ENCODE assay signal across 32 mouse cellular contexts in the genomic region with DNA sequence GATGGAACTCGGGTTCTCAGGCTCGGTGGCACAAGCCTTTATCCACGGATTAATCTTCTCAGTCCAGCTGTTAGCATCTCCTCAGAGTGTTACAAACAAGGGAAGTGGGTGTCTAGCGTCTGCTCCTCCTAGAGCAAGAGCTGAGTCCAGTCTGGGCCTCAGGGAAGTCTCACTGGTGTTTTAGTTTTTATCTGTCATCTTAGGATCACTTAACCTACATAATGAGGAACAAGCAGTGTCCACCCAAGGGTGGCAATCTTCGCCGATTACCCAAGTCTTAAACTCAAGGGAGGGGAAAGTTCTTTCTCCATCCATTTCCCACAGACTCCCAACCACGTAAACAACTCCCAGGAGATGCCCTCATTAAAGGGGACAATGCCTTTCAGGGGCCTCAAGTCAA. TPM values are rescaled to one million over a fixed set of nuclear protein-coding genes. Genes with fewer than 3 reads are reported as not detected.
A peak's percentile ranks its signal among the peaks of the same experiment; 100 is the strongest.
DNase-seq lines count a peak whose midpoint lies in the region; ATAC-seq lines count a peak whose summit lies in the region.
"Had no signal": no experiment of that assay in that cellular context is flagged by ENCODE, and none has a peak within 500 bp of the region (broad histone marks: within the 10 kb centered on the region; RNA-seq: fewer than 3 reads in every experiment).

No protein-coding gene starts in this region.

- no peaks in the 10 kb centered on the region for H3K9me3 ChIP-seq in midbrain, embryonic 11.5 days (ENCODE audit: control insufficient read depth, low read length)
- no peaks in the 10 kb centered on the region for H3K9me3 ChIP-seq in midbrain, embryonic 13.5 days
- H3K9me3 ChIP-seq: embryonic facial prominence, embryonic 12.5 days; embryonic facial prominence, embryonic 15.5 days; heart, embryonic 12.5 days; heart, embryonic 15.5 days had no signal

- no peak overlapping the region for H3K4me3 ChIP-seq in midbrain, embryonic 11.5 days (ENCODE audit: low read depth, low read length)
- no peak overlapping the region for H3K4me3 ChIP-seq in midbrain, embryonic 13.5 days (replicated peaks)
- H3K4me3 ChIP-seq: embryonic facial prominence, embryonic 12.5 days; embryonic facial prominence, embryonic 15.5 days; gastrocnemius, adult 2 months; heart, embryonic 12.5 days; heart, embryonic 15.5 days had no signal

- no peaks in the 10 kb centered on the region for H3K27me3 ChIP-seq in midbrain, embryonic 11.5 days (ENCODE audit: control insufficient read depth, insufficient read depth, low read length)
- no peaks in the 10 kb centered on the region for H3K27me3 ChIP-seq in midbrain, embryonic 13.5 days
- H3K27me3 ChIP-seq: embryonic facial prominence, embryonic 12.5 days; embryonic facial prominence, embryonic 15.5 days; heart, embryonic 12.5 days; heart, embryonic 15.5 days had no signal

- no peak overlapping the region for H3K4me2 ChIP-seq in midbrain, embryonic 11.5 days
- no peak overlapping the region for H3K4me2 ChIP-seq in midbrain, embryonic 13.5 days (replicated peaks)
- H3K4me2 ChIP-seq: embryonic facial prominence, embryonic 12.5 days; embryonic facial prominence, embryonic 15.5 days; heart, embryonic 12.5 days; heart, embryonic 15.5 days; hindbrain, embryonic 14.5 days had no signal

- no peaks in the 10 kb centered on the region for H3K4me1 ChIP-seq in midbrain, embryonic 11.5 days (ENCODE audit: control insufficient read depth, insufficient read depth, low read length)
- H3K4me1 ChIP-seq in midbrain, embryonic 13.5 days (replicated peaks): no peaks in the 10 kb centered on the region
- H3K4me1 ChIP-seq: embryonic facial prominence, embryonic 12.5 days; embryonic facial prominence, embryonic 15.5 days; heart, embryonic 12.5 days; heart, embryonic 15.5 days had no signal

- no peak for ATAC-seq in midbrain, embryonic 11.5 days (ENCODE audit: low FRiP score)
- no peak for ATAC-seq in midbrain, embryonic 13.5 days
- peak; percentile 54; the same call in 1 of the 2 replicates for ATAC-seq in monocyte, adult 5-6 weeks (replicated peaks; ENCODE audit: insufficient number of reproducible peaks, low FRiP score, low TSS enrichment, poor library complexity, severe bottlenecking)
- ATAC-seq: activated CD4-positive, CD25-positive, alpha-beta regulatory T cell, adult 4 months; forebrain, embryonic 14.5 days; forebrain, postnatal 0 days; hindbrain, postnatal 0 days had no signal

- H3K27ac ChIP-seq in midbrain, embryonic 11.5 days (ENCODE audit: low read depth, low read length): no peak overlapping the region
- no peak overlapping the region for H3K27ac ChIP-seq in midbrain, embryonic 13.5 days
- H3K27ac ChIP-seq: embryonic facial prominence, embryonic 12.5 days; embryonic facial prominence, embryonic 15.5 days; gastrocnemius, adult 2 months; heart, embryonic 15.5 days; hindbrain, embryonic 14.5 days; hindbrain, postnatal 0 days had no signal

- H3K36me3 ChIP-seq in midbrain, embryonic 11.5 days (ENCODE audit: control insufficient read depth, insufficient read depth, low read length): no peaks in the 10 kb centered on the region
- H3K36me3 ChIP-seq in midbrain, embryonic 13.5 days: no peaks in the 10 kb centered on the region
- H3K36me3 ChIP-seq: embryonic facial prominence, embryonic 12.5 days; embryonic facial prominence, embryonic 15.5 days; heart, embryonic 12.5 days; heart, embryonic 15.5 days had no signal

- H3K9ac ChIP-seq in midbrain, embryonic 11.5 days (ENCODE audit: low read length): no peak overlapping the region
- no peak overlapping the region for H3K9ac ChIP-seq in midbrain, embryonic 13.5 days (replicated peaks)
- H3K9ac ChIP-seq: embryonic facial prominence, embryonic 12.5 days; embryonic facial prominence, embryonic 15.5 days; forebrain, postnatal 0 days; heart, embryonic 12.5 days; heart, embryonic 15.5 days; hindbrain, embryonic 14.5 days had no signal

- DNase-seq in heart, adult 8-10 months (ENCODE audit: low spot score): peak; percentile 4
- DNase-seq in heart, postnatal 10 days: no peak
- DNase-seq in midbrain, embryonic 11.5 days (ENCODE audit: low spot score, missing footprints): peak; percentile 70
- DNase-seq in left cerebral cortex, postnatal 14 days (ENCODE audit: low spot score in 2 of 2): no peak
- DNase-seq in adrenal gland, postnatal 10 days: no peak
- no peak for DNase-seq in adrenal gland, adult (ENCODE audit: inconsistent age in 2 of 2, low spot score in 1 of 2)
- DNase-seq: adrenal gland, postnatal 14 days; cerebellum, adult 11 months; cerebellum, adult 2 months; cerebellum, adult 9-11 months; cerebellum, postnatal 25 days; forebrain, postnatal 0 days; gastrocnemius, adult 2 months; gastrocnemius, postnatal 14 days; heart, adult 11 months; heart, postnatal 14 days; heart, postnatal 4 days had no signal

- intact Hi-C loops in heart, postnatal 10 days (cut with DNase I): no loop called here
- intact Hi-C loops in left cerebral cortex, postnatal 14 days (cut with DNase I): no loop called here

- WGBS in midbrain, embryonic 11.5 days: 58% methylated on average over 7 of the region's 7 CpGs
- 64% methylated on average over 7 of the region's 7 CpGs for WGBS in midbrain, embryonic 13.5 days

RNA-seq across cellular contexts. Expression of a gene that starts 24.8 kb away (rescaled TPM):
- not detected for total RNA-seq in heart, adult 8-10 months (2022)
- total RNA-seq in heart, postnatal 10 days (2021): not detected
- polyA plus RNA-seq in midbrain, embryonic 11.5 days (2014; fragmentation: Nextera tagmentation; extraction: Ambion mirVana): not detected in 2 replicates
- polyA plus RNA-seq in midbrain, embryonic 13.5 days (2015; fragmentation: Nextera tagmentation; extraction: Ambion mirVana): 0.16 TPM in 1 of 2 replicates, not detected in the other
- total RNA-seq in monocyte, adult 5-6 weeks (2017): 0.39 to 4.9 TPM (median 1.7 TPM) in 3 replicates
- total RNA-seq in left cerebral cortex, postnatal 14 days (2021): under 1 TPM in 1 of 2 experiments, not detected in 1; 0.26 TPM
- 10 to 100 TPM; 15.1 to 32.4 TPM for total RNA-seq in adrenal gland, postnatal 10 days (2021)
- total RNA-seq: adrenal gland, adult 18-20 months; common myeloid progenitor, adult 5-6 weeks; forebrain, postnatal 0 days; gastrocnemius, adult 2 months; gastrocnemius, postnatal 14 days; heart, postnatal 14 days; heart, postnatal 4 days; hindbrain, postnatal 0 days had no signal
- polyA plus RNA-seq: activated CD4-positive, CD25-positive, alpha-beta regulatory T cell, adult 4 months; brain, embryonic 14.5 days; embryonic facial prominence, embryonic 12.5 days; forebrain, embryonic 11.5 days; forebrain, embryonic 14.5 days; forebrain, postnatal 0 days; heart, embryonic 15.5 days; hindbrain, embryonic 11.5 days had no signal

RNA-seq across cellular contexts. Expression of a gene that starts 53.0 kb away (rescaled TPM):
- 1 to 10 TPM; 2.1 to 2.8 (median 2.2) TPM for total RNA-seq in heart, adult 8-10 months (2022)
- total RNA-seq in heart, postnatal 10 days (2021): 1 to 10 TPM; 1.6 to 2.1 TPM
- polyA plus RNA-seq in midbrain, embryonic 11.5 days (2014; fragmentation: Nextera tagmentation; extraction: Ambion mirVana): 0.11 and 0.52 TPM in 2 replicates
- 0.78 and 1.0 TPM in 2 replicates for polyA plus RNA-seq in midbrain, embryonic 13.5 days (2015; fragmentation: Nextera tagmentation; extraction: Ambion mirVana)
- 0.76 to 5.2 TPM (median 1.9 TPM) in 3 replicates for total RNA-seq in monocyte, adult 5-6 weeks (2017)
- total RNA-seq in left cerebral cortex, postnatal 14 days (2021): 1 to 10 TPM; 4.1 to 4.9 TPM
- total RNA-seq in adrenal gland, postnatal 10 days (2021): 1 to 10 TPM; 3.4 to 6.1 TPM
- polyA plus RNA-seq: forebrain, embryonic 11.5 days had no signal

Comparison
In these comparisons a context has a peak if more than half of its experiments do, and no peak if none do; other contexts are left out.
1. DNase-seq: peak in heart, adult 8-10 months (single experiment) and midbrain, embryonic 11.5 days (single experiment); none in heart, postnatal 10 days (0 of 2), left cerebral cortex, postnatal 14 days (0 of 2), adrenal gland, postnatal 10 days (single experiment) and adrenal gland, adult (0 of 2).